Mouse (Mus musculus) gastrocnemius, adult 2 months (tissue): ENCODE measurements around the gene Smim22. TPM values are rescaled to one million over a fixed set of nuclear protein-coding genes. Genes with fewer than 3 reads are reported as not detected.
A peak's percentile ranks its signal among the peaks of the same experiment; 100 is the strongest.

ENCODE experiments used
- DNase-seq: peaks from one replicate; pipeline ENCODE4 v3.0.0; 2022
- H3K27ac ChIP-seq: fragments of 200-600 bp; 2 replicates; pipeline ENCODE4 v1.8.1; 2022; ENCODE audit warnings: mild to moderate bottlenecking
- H3K4me3 ChIP-seq: fragments of 200-600 bp; 2 replicates; pipeline ENCODE4 v1.8.1; 2022; ENCODE audit warnings: mild to moderate bottlenecking, moderate library complexity
- CTCF ChIP-seq: fragments of 200-600 bp; IDR thresholded peaks from 2 replicates; pipeline ENCODE4 v1.8.1; 2022; ENCODE audit warnings: antibody characterized with exemption, mild to moderate bottlenecking, moderate library complexity
- intact Hi-C: fragments of 180-260 bp; cut with DNase I; formaldehyde crosslinking; loops from one replicate; pipeline ENCODE4 v1.15.1; 2025
- total RNA-seq, 2 experiments: library from RNA; stranded (reverse); gene quantifications; 2 replicates each; pipeline ENCODE4 v1.2.3; 2021

Gene Smim22
- total RNA-seq, 2 experiments from 2014 or later, result not detected

DNA sequence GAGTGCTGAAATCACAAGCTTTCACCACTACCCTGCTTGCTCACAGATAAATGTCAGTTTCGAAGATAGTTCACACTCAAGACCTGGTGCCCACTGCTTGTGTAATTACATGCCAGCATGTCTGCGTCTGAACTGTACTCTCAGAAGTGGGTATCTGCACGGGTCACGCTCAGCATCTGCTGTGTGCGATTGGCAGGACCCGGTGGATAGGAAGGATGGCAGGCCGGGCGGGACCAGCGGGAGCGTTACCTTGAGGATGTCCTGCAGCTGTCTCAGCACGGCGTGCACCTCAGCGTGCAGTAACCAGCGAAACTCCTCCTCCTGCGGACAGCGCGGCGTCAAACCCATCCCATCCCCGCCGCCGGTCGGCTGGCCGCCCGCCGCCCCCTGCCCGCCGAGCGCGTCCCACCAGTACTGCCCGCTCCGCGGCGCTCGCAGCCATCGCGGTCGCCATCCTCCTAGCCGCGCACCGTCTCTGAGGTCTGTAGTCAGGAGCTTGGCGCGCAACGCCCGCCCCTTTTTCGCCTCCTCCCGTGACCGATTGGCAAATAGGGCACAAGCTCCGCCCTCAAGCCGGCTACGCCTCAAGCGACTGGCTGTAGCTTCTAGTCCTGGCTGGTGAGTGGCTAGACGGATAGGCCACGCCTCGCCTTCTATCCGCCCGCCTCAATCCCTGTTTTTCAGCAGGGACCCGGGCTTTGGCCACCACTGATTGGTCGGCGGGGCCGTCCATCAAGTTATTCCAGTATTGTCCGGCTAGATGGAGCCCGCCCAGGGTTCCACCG, 6.2 kb downstream of the Smim22 start, which contains the start of gene Rogdi:
TSS of gene Rogdi (minus strand) at position 500 of the 785 bp plus-strand sequence.
- Histone ChIP-seq H3K4me3 (peak within 1 kb of the TSS; percentile 95), H3K27ac (peak within 1 kb of the TSS; percentile 80)
- intact Hi-C loops, result loop anchor here (5.0 kb wide), 1 partner anchor 46 kb away; no protein-coding TSS in a partner anchor
- peak; percentile 99 for DNase-seq
- peak; percentile 20; the same call in 1 of the 2 replicates for TF ChIP-seq CTCF

DNA sequence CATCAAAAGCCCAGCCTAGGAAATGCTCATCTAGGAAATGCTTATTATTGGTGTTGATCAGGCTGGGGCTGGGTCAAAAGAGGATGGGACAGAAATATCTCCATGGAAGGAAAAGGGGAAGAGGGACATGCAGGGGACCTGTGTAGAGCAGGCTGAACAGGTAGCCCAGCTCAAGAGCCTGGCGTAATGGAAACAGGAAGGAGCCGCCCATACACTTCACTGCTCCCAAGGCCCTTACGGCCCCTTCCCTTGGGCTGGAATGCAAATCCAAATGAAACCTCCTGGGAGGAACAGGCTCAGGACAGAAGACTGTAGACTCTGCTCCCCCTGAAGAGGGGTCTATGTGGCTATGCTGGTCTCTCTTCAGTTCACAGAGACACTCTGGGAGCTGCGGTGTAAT, 7.5 kb downstream of the Smim22 start:
- intact Hi-C loops, result loop anchor here (5.0 kb wide), 1 partner anchor 47 kb away; no protein-coding TSS in a partner anchor
- no peak overlapping the region for H3K4me3 ChIP-seq
- DNase-seq, result no peak
- no peak overlapping the region for H3K27ac ChIP-seq
- no peak for TF ChIP-seq CTCF

DNA sequence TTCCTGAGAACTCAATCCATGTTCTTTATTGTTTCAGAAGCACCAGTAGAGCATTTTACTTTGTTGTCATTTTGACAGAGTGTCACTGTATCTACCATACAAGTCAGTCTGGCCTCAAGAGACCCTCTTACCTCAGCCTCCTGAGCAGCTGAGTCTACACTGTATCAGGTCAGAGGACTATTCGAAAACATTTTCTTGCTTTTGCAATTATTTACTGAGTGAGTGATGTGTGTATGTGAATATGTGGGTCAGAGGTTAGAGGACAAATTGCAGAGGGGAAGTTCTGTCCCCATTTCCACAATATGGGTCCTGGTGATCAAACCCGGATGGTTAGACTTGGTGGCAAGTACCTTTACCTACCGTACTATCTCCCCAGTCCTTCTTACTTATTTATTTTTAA, 16.9 kb downstream of the Smim22 start:
- intact Hi-C loops, result no loop called here
- no peak for DNase-seq
- Histone ChIP-seq H3K4me3 (no peak overlapping the region), H3K27ac (no peak overlapping the region)
- no peak for TF ChIP-seq CTCF

DNA sequence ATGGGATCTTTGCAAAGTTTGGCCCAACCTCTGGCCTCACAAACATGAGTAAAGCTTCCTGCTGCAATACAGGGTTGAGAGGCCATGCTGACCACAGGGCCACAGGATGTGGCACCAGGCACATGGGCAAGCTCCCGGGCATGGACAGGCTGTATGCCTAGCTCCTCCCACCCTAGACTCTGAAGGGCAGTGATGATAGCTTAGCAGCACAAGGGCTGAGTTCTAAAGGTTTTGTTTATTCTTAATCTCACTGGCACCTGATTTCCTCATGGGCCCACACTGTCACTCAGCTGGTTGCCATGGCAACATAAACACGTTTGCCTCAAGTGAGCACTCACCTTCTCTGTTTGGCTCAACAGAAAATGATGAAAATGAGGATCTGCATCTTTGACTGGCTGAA, 22.8 kb downstream of the Smim22 start:
- intact Hi-C loops, result no loop called here
- no peak for TF ChIP-seq CTCF
- no peak overlapping the region for H3K4me3 ChIP-seq
- no peak for DNase-seq
- no peak overlapping the region for H3K27ac ChIP-seq

DNA sequence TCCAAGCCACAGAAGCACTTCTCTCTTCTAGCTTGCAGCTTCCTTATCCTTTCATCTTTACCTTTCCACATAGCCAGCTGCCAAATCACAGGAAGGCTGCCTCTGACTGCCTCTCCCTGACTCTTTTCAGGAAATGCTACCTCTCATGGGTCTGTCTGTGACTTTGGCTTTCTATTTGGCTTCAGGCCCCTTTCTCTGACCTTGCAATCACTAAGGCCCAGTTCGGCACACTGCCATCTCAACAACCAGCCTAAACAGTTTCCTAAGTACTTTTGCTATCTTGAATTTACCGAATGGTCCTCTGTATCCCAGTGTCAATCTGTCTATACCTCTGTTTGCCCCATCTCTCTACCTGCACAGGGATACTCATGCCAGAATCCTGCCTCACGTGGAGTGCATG, 28.5 kb downstream of the Smim22 start:
- intact Hi-C loops, result no loop called here
- Histone ChIP-seq H3K4me3 (no peak overlapping the region), H3K27ac (no peak overlapping the region)
- no peak for DNase-seq
- no peak for TF ChIP-seq CTCF

DNA sequence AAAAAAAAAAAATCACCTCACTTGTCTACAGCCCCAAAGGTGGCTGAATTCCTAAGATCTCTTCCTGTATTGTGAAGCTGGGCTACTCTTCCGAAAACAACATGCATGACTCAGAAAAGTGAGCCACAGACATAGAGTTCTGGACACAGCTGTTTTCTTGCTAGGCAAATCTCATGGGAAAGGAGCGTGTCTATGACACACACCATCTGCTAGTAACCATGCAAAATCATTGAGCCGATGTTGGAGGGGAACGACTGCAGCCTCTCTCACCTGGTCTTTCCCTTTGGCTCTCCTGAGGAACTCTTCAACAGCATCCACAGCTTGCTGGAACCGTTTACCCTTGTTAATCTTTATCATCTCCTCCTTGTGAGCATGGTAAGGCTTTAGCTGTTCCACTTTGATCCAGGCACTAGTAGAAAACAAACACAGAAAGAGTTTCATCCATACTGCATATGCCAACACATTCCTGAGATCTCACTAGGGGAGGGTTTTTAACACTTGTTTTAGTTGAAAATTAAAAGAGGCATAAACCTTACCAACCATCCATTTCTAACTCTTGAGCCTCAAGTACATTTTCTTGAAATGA, 29.7 kb downstream of the Smim22 start:
- no peak for DNase-seq
- Histone ChIP-seq H3K27ac (no peak overlapping the region), H3K4me3 (no peak overlapping the region)
- intact Hi-C loops, result no loop called here
- TF ChIP-seq CTCF, result no peak

DNA sequence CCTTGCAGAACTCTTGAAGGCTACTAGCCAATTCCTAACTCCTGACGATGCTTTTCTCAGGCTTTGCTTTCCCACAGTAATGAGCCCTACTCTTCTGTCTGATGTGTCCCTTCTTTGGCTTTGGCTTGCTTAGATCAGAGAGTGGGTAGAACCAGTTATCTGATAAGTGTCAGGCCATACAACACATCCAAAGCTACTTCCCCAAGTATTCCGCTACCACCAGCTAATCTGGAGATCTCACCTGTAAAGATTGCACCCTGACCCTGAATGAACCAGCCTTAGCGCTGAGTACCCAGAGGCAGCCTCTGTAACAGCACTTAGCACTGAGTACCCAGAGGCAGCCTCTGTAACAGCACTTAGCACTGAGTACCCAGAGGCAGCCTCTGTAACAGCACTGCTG, 38.2 kb downstream of the Smim22 start:
- DNase-seq, result no peak
- no peak overlapping the region for H3K27ac ChIP-seq
- no peak overlapping the region for H3K4me3 ChIP-seq
- intact Hi-C loops, result no loop called here
- no peak for TF ChIP-seq CTCF

DNA sequence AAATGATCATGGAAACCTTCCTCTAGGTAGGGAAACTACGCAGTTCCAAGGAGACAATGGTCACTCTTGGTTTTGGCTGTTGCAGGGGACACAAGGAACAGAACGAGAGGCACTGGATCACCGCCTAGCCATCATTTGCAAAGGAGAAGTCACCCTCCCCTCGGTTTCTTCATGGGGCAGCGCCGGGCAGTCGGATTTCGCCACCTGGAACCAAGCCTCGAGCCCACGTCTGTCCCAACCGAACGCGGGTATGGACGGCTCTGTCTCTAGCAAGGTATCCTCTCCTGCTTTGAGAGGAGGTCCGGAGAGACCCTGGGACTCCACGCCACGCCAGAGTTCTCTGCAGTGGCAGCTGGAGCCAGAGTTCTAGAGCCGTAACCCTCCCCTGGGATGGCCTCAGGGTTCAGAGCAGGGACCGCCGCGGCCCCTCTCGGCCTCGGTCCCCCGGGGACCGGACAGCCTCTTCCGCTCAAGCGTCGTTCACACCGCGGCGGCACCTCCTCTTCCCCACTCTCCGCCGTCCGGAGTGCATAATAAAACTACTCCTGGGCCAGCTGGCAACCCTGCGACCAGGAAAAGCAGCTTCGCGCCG, 42.2 kb downstream of the Smim22 start:
- no peak for TF ChIP-seq CTCF
- peak overlapping the region; percentile 99 for H3K27ac ChIP-seq
- H3K4me3 ChIP-seq, result peak overlapping the region; percentile 96
- no peak for DNase-seq
- intact Hi-C loops, result no loop called here

DNA sequence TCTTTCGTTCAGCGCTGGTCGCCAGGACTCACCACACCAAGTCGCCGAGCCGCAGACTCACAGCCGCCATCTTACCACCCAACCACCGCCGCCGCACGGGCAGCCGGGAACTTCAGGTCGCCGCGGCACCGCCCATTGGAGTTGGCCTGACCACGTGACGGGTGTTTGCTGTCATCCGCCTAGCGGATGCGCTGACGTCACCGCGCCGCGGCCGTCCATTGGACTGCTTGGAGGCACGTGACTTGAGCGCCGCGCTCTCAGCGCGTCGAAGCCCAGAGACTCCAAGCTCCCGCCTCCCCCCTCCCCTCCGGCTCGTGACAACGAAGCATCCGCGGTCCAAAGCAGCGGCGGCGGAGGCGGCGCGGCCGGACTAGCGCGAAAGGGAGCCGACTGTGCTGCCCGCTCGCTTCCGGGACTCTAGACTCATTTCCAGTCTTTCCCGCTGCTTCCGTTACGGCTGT, 42.7 kb downstream of the Smim22 start, which contains the start of the genes Glyr1 and Ubn1:
TSS of gene Glyr1 (minus strand) at position 90 of the 461 bp plus-strand sequence.
TSS of gene Ubn1 (plus strand) at position 284 of the 461 bp plus-strand sequence.
- intact Hi-C loops, result no loop called here
- peak within 1 kb of the TSS; percentile 96 for H3K4me3 ChIP-seq
- no peak for TF ChIP-seq CTCF
- H3K27ac ChIP-seq, result peak within 1 kb of the TSS; percentile 99
- DNase-seq, result peak; percentile 100

DNA sequence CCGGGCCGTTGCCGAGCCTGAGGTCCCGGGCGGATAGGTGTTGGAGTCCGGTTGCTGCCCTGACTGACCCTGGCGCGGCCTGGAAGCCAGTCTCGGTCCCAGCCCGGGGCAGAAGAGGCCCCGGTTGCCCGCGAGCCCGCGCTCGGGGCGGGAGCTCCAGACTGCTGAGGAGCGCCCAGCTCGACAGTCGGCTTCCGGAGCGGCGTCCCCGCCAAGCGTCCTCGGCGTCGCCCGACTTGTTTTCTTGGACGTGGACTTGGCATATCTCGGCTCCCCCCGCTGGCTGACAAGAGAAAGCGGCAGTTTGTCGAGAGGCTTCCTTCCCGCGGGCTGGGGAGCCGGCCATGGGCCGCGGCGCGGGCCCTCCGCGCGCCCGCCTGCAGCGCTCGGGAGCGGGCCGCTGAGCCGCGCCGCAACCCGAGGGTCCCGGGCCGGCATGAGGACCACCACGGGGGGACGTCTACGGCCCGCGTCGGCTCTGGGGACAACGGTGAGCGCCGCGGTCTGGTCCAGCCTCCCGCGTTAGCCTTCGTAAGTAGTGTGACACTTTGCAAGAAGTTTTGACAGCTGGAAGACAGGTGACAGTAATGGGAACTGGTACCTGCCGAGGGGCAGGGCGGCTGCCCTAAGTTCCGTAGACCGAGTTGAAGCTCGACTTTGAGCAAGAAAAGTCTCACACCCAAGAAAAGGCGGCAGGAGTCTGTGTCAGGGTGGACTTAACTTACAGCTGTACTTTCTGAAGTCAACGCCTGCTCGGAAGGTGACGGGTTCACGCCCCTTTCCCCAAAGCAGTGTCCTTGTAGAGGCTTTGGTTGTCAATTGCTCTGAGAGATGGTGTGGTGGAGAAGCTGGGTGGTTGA, 43.4 kb downstream of the Smim22 start:
- intact Hi-C loops, result no loop called here
- peak overlapping the region; percentile 96 for H3K4me3 ChIP-seq
- DNase-seq, result peak; percentile 87
- TF ChIP-seq CTCF, result no peak
- peak overlapping the region; percentile 99 for H3K27ac ChIP-seq

Other genes starting within 250 kb of the Smim22 start
- 10 to 100 TPM; 69.3 to 82.9 TPM for gene Cdip1, start 217.0 kb upstream of the Smim22 start, total RNA-seq
- gene 4930562C15Rik, start 171.9 kb upstream of the Smim22 start, total RNA-seq, result not detected
- gene Ubald1, start 127.0 kb upstream of the Smim22 start, total RNA-seq, result 10 to 100 TPM; 30.3 to 44.8 TPM
- 10 to 100 TPM; 53.5 to 66.1 TPM for gene Mgrn1, start 121.0 kb upstream of the Smim22 start, total RNA-seq
- gene Nudt16l1, start 68.5 kb upstream of the Smim22 start, total RNA-seq, result 10 to 100 TPM; 10.5 to 13.7 TPM
- 10 to 100 TPM; 12.8 to 16.7 TPM for gene Anks3, start 43.1 kb upstream of the Smim22 start, total RNA-seq
- not detected for gene Sept12, start 9.4 kb upstream of the Smim22 start, total RNA-seq
- 1 to 10 TPM; 5.2 to 7.4 TPM for gene Rogdi, start 6.3 kb downstream of the Smim22 start, total RNA-seq
- gene Glyr1, start 42.6 kb downstream of the Smim22 start, total RNA-seq, result 10 to 100 TPM; 33.1 to 33.7 TPM
- gene Ubn1, start 42.8 kb downstream of the Smim22 start, total RNA-seq, result 10 to 100 TPM; 24.7 to 25.4 TPM
- gene Ppl, start 125.1 kb downstream of the Smim22 start, total RNA-seq, result 1 to 10 TPM; 2.5 to 3.7 TPM
- 10 to 100 TPM in 1 of 2 experiments, 1 to 10 TPM in 1; 7.6 to 16.1 TPM for gene Sec14l5, start 139.8 kb downstream of the Smim22 start, total RNA-seq
- gene Nagpa, start 196.7 kb downstream of the Smim22 start, total RNA-seq, result 1 to 10 TPM; 5.6 to 6.7 TPM
- 1 to 10 TPM; 3.2 to 3.6 TPM for gene AU021092, start 215.0 kb downstream of the Smim22 start, total RNA-seq
- 10 to 100 TPM; 10.0 to 10.4 TPM for gene Alg1, start 226.3 kb downstream of the Smim22 start, total RNA-seq
- gene Eef2kmt, start 248.7 kb downstream of the Smim22 start, total RNA-seq, result 1 to 10 TPM; 6.8 to 8.1 TPM